Mouse (Mus musculus): Measurements from ENCODE around the gene Capza3. TPM values are rescaled to one million over a fixed set of nuclear protein-coding genes. Genes with fewer than 3 reads are reported as not detected.

Capza3 gene
- polyA plus RNA-seq (2015; fragmentation: Nextera tagmentation; extraction: Ambion mirVana), result not detected in 2 replicates

GRCm38 (mm10) chr6:140040952-140041351 is at the start of gene Capza3:
TSS of gene Capza3 (plus strand) at chr6:140041252.
- Histone ChIP-seq H3K4me2 (no peak within 1 kb of the TSS), H3K9ac (no peak within 1 kb of the TSS), H3K4me3 (no peak within 1 kb of the TSS), H3K36me3 (no peaks in the 10 kb centered on the region), H3K4me1 (no peaks in the 10 kb centered on the region), H3K9me3 (no peaks in the 10 kb centered on the region), H3K27ac (replicated peaks) (no peak within 1 kb of the TSS), H3K27me3 (replicated peaks) (no peaks in the 10 kb centered on the region)
- WGBS, result 89% methylated on average over 7 of the region's 7 CpGs
- ATAC-seq (ENCODE audit: extremely low read depth, insufficient number of reproducible peaks, low FRiP score, low TSS enrichment), result no peak

GRCm38 (mm10) chr6:140005181-140005580 is 35.9 kb upstream of the Capza3 start:
- H3K27ac ChIP-seq (replicated peaks), result no peak overlapping the region
- no peak overlapping the region for H3K9ac ChIP-seq
- no peaks in the 10 kb centered on the region for H3K4me1 ChIP-seq
- 71% methylated on average over 3 of the region's 3 CpGs for WGBS
- H3K4me3 ChIP-seq, result no peak overlapping the region
- H3K4me2 ChIP-seq, result no peak overlapping the region
- no peak for ATAC-seq (ENCODE audit: extremely low read depth, insufficient number of reproducible peaks, low FRiP score, low TSS enrichment)
- no peaks in the 10 kb centered on the region for H3K36me3 ChIP-seq
- peaks cover 7% of the 10 kb centered on the region; the same call in 1 of the 2 replicates for H3K9me3 ChIP-seq
- H3K27me3 ChIP-seq (replicated peaks), result no peaks in the 10 kb centered on the region

- H3K36me3 ChIP-seq, result no peaks in the 10 kb centered on the region
- H3K27me3 ChIP-seq (replicated peaks), result no peaks in the 10 kb centered on the region
- no peak overlapping the region for H3K27ac ChIP-seq (replicated peaks)
- WGBS, result 73% methylated on average over 7 of the region's 7 CpGs
- no peak overlapping the region for H3K4me2 ChIP-seq
- no peak for ATAC-seq (ENCODE audit: extremely low read depth, insufficient number of reproducible peaks, low FRiP score, low TSS enrichment)
- H3K9me3 ChIP-seq, result no peaks in the 10 kb centered on the region
- no peak overlapping the region for H3K9ac ChIP-seq
- no peaks in the 10 kb centered on the region for H3K4me1 ChIP-seq
- no peak overlapping the region for H3K4me3 ChIP-seq
Measured at GRCm38 (mm10) chr6:140024404-140024803, 16.6 kb upstream of the Capza3 start.

- Histone ChIP-seq H3K4me2 (no peak within 1 kb of the TSS), H3K9ac (no peak within 1 kb of the TSS), H3K4me1 (no peaks in the 10 kb centered on the region), H3K27me3 (replicated peaks) (no peaks in the 10 kb centered on the region), H3K36me3 (no peaks in the 10 kb centered on the region), H3K27ac (replicated peaks) (no peak within 1 kb of the TSS), H3K9me3 (no peaks in the 10 kb centered on the region), H3K4me3 (no peak within 1 kb of the TSS)
- WGBS, result 75% methylated on average over 5 of the region's 5 CpGs
- ATAC-seq (ENCODE audit: extremely low read depth, insufficient number of reproducible peaks, low FRiP score, low TSS enrichment), result no peak
Measured at GRCm38 (mm10) chr6:140041357-140041756, 305 bp downstream of the Capza3 start, which contains the start of gene Plcz1. TSS of gene Plcz1 (minus strand) at chr6:140041457.

GRCm38 (mm10) chr6:140051476-140051875 is 10.4 kb downstream of the Capza3 start:
- no peak for ATAC-seq (ENCODE audit: extremely low read depth, insufficient number of reproducible peaks, low FRiP score, low TSS enrichment)
- WGBS, result 70% methylated on average over 5 of the region's 5 CpGs
- H3K27ac ChIP-seq (replicated peaks), result no peak overlapping the region

GRCm38 (mm10) chr6:140054271-140054928 is 13.3 kb downstream of the Capza3 start:
- no peak for ATAC-seq (ENCODE audit: extremely low read depth, insufficient number of reproducible peaks, low FRiP score, low TSS enrichment)
- WGBS, result 76% methylated on average over 5 of the region's 5 CpGs

More at GRCm38 (mm10) chr6:140051476-140051875, 10.4 kb downstream of the Capza3 start:
- Histone ChIP-seq H3K4me3 (no peak overlapping the region), H3K36me3 (no peaks in the 10 kb centered on the region), H3K27me3 (replicated peaks) (no peaks in the 10 kb centered on the region), H3K4me1 (no peaks in the 10 kb centered on the region), H3K9ac (no peak overlapping the region), H3K4me2 (no peak overlapping the region), H3K9me3 (no peaks in the 10 kb centered on the region)

GRCm38 (mm10) chr6:140069177-140069576 is 28.1 kb downstream of the Capza3 start:
- Histone ChIP-seq H3K4me1 (no peaks in the 10 kb centered on the region), H3K27me3 (replicated peaks) (no peaks in the 10 kb centered on the region), H3K4me2 (no peak overlapping the region), H3K36me3 (no peaks in the 10 kb centered on the region), H3K27ac (replicated peaks) (no peak overlapping the region), H3K4me3 (no peak overlapping the region), H3K9me3 (peaks cover 7% of the 10 kb centered on the region; the same call in 1 of the 2 replicates), H3K9ac (no peak overlapping the region)
- no peak for ATAC-seq (ENCODE audit: extremely low read depth, insufficient number of reproducible peaks, low FRiP score, low TSS enrichment)
- 80% methylated on average over 8 of the region's 8 CpGs for WGBS

More at GRCm38 (mm10) chr6:140054271-140054928, 13.3 kb downstream of the Capza3 start:
- H3K9ac ChIP-seq, result no peak overlapping the region
- no peak overlapping the region for H3K4me3 ChIP-seq
- no peaks in the 10 kb centered on the region for H3K4me1 ChIP-seq
- H3K9me3 ChIP-seq, result no peaks in the 10 kb centered on the region
- no peaks in the 10 kb centered on the region for H3K27me3 ChIP-seq (replicated peaks)
- no peaks in the 10 kb centered on the region for H3K36me3 ChIP-seq
- H3K4me2 ChIP-seq, result no peak overlapping the region
- H3K27ac ChIP-seq (replicated peaks), result no peak overlapping the region

- Histone ChIP-seq H3K4me3 (no peak overlapping the region), H3K27ac (replicated peaks) (no peak overlapping the region), H3K9ac (no peak overlapping the region), H3K4me2 (no peak overlapping the region), H3K36me3 (no peaks in the 10 kb centered on the region), H3K9me3 (0 out of 2 replicates have a peak, but pooled peaks cover 8% of the 10 kb centered on the region), H3K27me3 (replicated peaks) (no peaks in the 10 kb centered on the region), H3K4me1 (no peaks in the 10 kb centered on the region)
- 62% methylated on average over 7 of the region's 7 CpGs for WGBS
- no peak for ATAC-seq (ENCODE audit: extremely low read depth, insufficient number of reproducible peaks, low FRiP score, low TSS enrichment)
Measured at GRCm38 (mm10) chr6:140080933-140081332, 39.9 kb downstream of the Capza3 start.

- H3K9ac ChIP-seq, result no peak overlapping the region
- H3K4me1 ChIP-seq, result no peaks in the 10 kb centered on the region
- H3K36me3 ChIP-seq, result no peaks in the 10 kb centered on the region
- WGBS, result 63% methylated on average over 3 of the region's 3 CpGs
- H3K4me2 ChIP-seq, result no peak overlapping the region
- no peak overlapping the region for H3K4me3 ChIP-seq
- H3K27ac ChIP-seq (replicated peaks), result no peak overlapping the region
- no peaks in the 10 kb centered on the region for H3K27me3 ChIP-seq (replicated peaks)
- 0 out of 2 replicates have a peak, but pooled peaks cover 8% of the 10 kb centered on the region for H3K9me3 ChIP-seq
- ATAC-seq (ENCODE audit: extremely low read depth, insufficient number of reproducible peaks, low FRiP score, low TSS enrichment), result no peak
Measured at GRCm38 (mm10) chr6:140081739-140082138, 40.7 kb downstream of the Capza3 start.

GRCm38 (mm10) chr6:140089855-140090254 is 48.8 kb downstream of the Capza3 start:
- H3K27ac ChIP-seq (replicated peaks), result no peak overlapping the region
- H3K4me2 ChIP-seq, result no peak overlapping the region
- H3K4me1 ChIP-seq, result peaks cover 2% of the 10 kb centered on the region
- no peaks in the 10 kb centered on the region for H3K9me3 ChIP-seq
- 79% methylated on average over 5 of the region's 5 CpGs for WGBS
- H3K9ac ChIP-seq, result no peak overlapping the region
- ATAC-seq (ENCODE audit: extremely low read depth, insufficient number of reproducible peaks, low FRiP score, low TSS enrichment), result no peak
- H3K27me3 ChIP-seq (replicated peaks), result no peaks in the 10 kb centered on the region
- no peaks in the 10 kb centered on the region for H3K36me3 ChIP-seq
- H3K4me3 ChIP-seq, result no peak overlapping the region
